Mouse (Mus musculus) liver, embryonic 14.5 days (tissue): ENCODE data around the gene Ppid.

Experiments
- CTCF ChIP-seq: IDR thresholded peaks from 2 replicates; pipeline ENCODE4 v1.5.1; 2016; ENCODE audit warnings: antibody characterized with exemption, low read depth, control low read depth
- EP300 ChIP-seq: IDR thresholded peaks from 2 replicates; pipeline ENCODE4 v1.6.1; 2016; ENCODE audit warnings: antibody characterized with exemption, low read depth

DNA sequence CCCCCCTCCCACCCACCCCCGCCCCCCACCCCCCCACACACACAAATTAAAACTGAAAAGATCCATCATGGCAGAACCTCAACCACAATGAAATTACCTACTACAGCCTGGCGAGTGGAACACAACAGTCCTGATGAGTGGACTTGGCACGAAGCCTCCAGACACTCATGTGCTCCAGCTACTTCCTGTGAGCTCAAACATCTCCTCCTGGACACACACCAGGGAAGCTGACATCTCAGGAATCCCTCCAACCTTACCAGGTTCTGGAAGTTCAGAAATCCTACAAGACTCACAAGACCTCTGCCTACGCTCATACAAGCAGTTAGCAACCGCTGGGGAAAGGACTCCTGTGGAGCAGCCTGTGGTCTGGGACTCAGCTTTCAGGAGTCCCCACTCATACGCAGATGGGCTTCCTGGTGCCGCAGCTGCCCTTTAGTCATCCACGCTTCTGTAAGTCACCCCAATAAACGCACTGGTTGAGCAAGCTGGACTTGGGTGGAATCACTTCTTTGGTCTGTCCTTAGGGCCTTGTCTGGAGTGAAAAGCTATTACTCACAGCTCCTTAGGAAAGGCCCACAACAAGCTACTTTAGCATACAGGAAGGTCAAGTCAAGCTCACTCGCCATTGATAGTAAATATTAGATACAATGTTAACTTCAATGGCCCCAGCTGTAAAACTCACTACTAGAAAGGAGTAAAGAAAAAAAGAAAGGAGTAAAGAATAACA lies 39.2 kb upstream of the Ppid start:
- TF ChIP-seq EP300 (no peak), CTCF (no peak)
